Mouse (Mus musculus): ENCODE results near the gene Vti1a.

DNA sequence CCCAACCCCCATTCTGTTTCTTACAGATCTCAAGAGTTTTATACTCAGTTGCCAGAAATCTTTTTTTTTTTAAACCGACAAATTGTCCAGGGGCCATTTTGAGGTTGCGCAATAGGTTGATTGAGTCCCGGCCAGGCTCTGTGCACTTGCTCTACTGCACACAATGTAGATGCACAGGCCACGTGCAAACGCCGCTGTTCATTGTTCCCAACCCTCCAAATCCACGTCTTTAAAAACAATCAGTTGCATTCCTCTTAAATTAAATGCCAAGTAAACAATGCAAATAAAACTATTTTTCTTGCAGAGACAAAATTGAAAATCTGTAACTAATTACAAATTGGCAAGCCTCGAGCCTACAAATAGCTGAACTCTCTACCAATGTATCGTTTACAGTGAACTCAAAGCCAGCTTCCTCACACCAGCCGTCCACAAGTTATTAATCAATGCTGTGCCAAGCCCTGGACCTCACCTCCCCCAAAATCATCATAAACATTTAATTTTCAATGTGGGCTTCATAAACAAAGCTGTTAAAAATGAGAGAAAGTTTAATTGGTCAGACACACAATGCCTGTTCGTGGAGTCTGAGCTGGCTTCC is 244.1 kb downstream of the Vti1a start:
- TF ChIP-seq CTCF (IDR thresholded peaks at IDR 0.05; ENCODE audit: low read depth, low read length) (no peak), EP300 (IDR thresholded peaks at IDR 0.05; ENCODE audit: insufficient read depth, low read depth, low read length) (no peak)
